Mouse (Mus musculus) midbrain, embryonic 16.5 days (tissue): ENCODE data around the gene Upp1. TPM values are rescaled to one million over a fixed set of nuclear protein-coding genes. Genes with fewer than 3 reads are reported as not detected.
"Not testable (repeated sequence)": the region's sequence is repeated elsewhere in the genome, so short reads cannot be mapped to it uniquely, and the experiment has no call there.

Experiments used
- ATAC-seq: fragments of 200-750 bp; cut with Nextera tagmentation; 2 replicates; pipeline ENCODE4 v1.8.0; 2017; ENCODE audit warnings: moderate TSS enrichment
- H3K27ac ChIP-seq: fragments of 300-500 bp; sonication (generic); 2 replicates; pipeline ENCODE4 v1.5.1; 2014; ENCODE audit warnings: mild to moderate bottlenecking, low read length, mixed read lengths
- H3K27me3 ChIP-seq: fragments of 300-500 bp; sonication (generic); 2 replicates; pipeline ENCODE4 v1.6.1; 2014; ENCODE audit warnings: low read depth, low read length, mixed read lengths; ENCODE audit not compliant: control insufficient read depth, insufficient read depth
- H3K36me3 ChIP-seq: fragments of 300-500 bp; sonication (generic); 2 replicates; pipeline ENCODE4 v1.6.1; 2014; ENCODE audit warnings: mild to moderate bottlenecking, low read length, moderate library complexity, mixed read lengths; ENCODE audit not compliant: control insufficient read depth, insufficient read depth
- H3K4me1 ChIP-seq: fragments of 300-500 bp; sonication (generic); 2 replicates; pipeline ENCODE4 v1.6.1; 2014; ENCODE audit warnings: mild to moderate bottlenecking, low read length, mixed read lengths; ENCODE audit not compliant: control insufficient read depth, insufficient read depth
- H3K4me2 ChIP-seq: fragments of 300-500 bp; sonication (generic); 2 replicates; pipeline ENCODE4 v1.6.1; 2014; ENCODE audit warnings: mild to moderate bottlenecking, low read length, mixed read lengths
- H3K4me3 ChIP-seq: fragments of 300-500 bp; sonication (generic); 2 replicates; pipeline ENCODE4 v1.5.1; 2014; ENCODE audit warnings: low read depth, mild to moderate bottlenecking, low read length, moderate library complexity, mixed read lengths
- H3K9ac ChIP-seq: fragments of 300-500 bp; sonication (generic); 2 replicates; pipeline ENCODE4 v1.6.1; 2014; ENCODE audit warnings: low read depth, low read length, mixed read lengths
- H3K9me3 ChIP-seq: fragments of 300-500 bp; sonication (generic); replicated peaks from 2 replicates; pipeline ENCODE4 v1.6.1; 2014; ENCODE audit warnings: mild to moderate bottlenecking, low read length, mixed read lengths; ENCODE audit not compliant: control insufficient read depth, poor library complexity, severe bottlenecking
- WGBS: fragments of 180-500 bp; shearing (Covaris S2); extraction: QIAGEN DNeasy Blood & Tissue Kit; methylation state at CpG from one replicate; pipeline ENCODE4 v1.1.7; 2014; 5-methylcytosine and 5-hydroxymethylcytosine counted together
- polyA plus RNA-seq: library from polyadenylated mRNA; unstranded; fragments of >200 nt; fragmentation: Nextera tagmentation; extraction: Ambion mirVana; gene quantifications from 2 replicates; pipeline ENCODE4 v1.2.1, GENCODE M21; 2015

The Upp1 gene
- polyA plus RNA-seq, 1 experiment from 2014 or later, result 2.4 TPM

- no peak overlapping the region for H3K27ac ChIP-seq
Observed at GRCm38 (mm10) chr11:9146115-9146514, 28.2 kb downstream of the Upp1 start.

GRCm38 (mm10) chr11:9146683-9147082, 28.8 kb downstream of the Upp1 start:
- Histone ChIP-seq H3K4me1 (no peaks in the 10 kb centered on the region), H3K9ac (no peak overlapping the region), H3K9me3 (no peaks in the 10 kb centered on the region; the same call in 1 of the 2 replicates), H3K27ac (no peak overlapping the region), H3K4me3 (no peak overlapping the region), H3K36me3 (no peaks in the 10 kb centered on the region), H3K4me2 (no peak overlapping the region), H3K27me3 (no peaks in the 10 kb centered on the region)
- ATAC-seq, result no peak
- WGBS, result 94% methylated on average over 1 of the region's 1 CpGs

More at GRCm38 (mm10) chr11:9146115-9146514, 28.2 kb downstream of the Upp1 start:
- WGBS, result 95% methylated on average over 4 of the region's 4 CpGs
- Histone ChIP-seq H3K36me3 (no peaks in the 10 kb centered on the region), H3K4me2 (no peak overlapping the region), H3K9ac (no peak overlapping the region), H3K4me3 (no peak overlapping the region), H3K4me1 (no peaks in the 10 kb centered on the region), H3K27me3 (no peaks in the 10 kb centered on the region), H3K9me3 (no peaks in the 10 kb centered on the region; the same call in 1 of the 2 replicates)
- no peak for ATAC-seq

GRCm38 (mm10) chr11:9148206-9148605, 30.3 kb downstream of the Upp1 start:
- H3K4me3 ChIP-seq, result no peak overlapping the region
- H3K4me2 ChIP-seq, result no peak overlapping the region
- no peaks in the 10 kb centered on the region for H3K36me3 ChIP-seq
- no peaks in the 10 kb centered on the region for H3K27me3 ChIP-seq
- no peaks in the 10 kb centered on the region for H3K4me1 ChIP-seq
- H3K9ac ChIP-seq, result no peak overlapping the region
- no peak for ATAC-seq
- 85% methylated on average over 2 of the region's 2 CpGs for WGBS
- H3K27ac ChIP-seq, result no peak overlapping the region
- H3K9me3 ChIP-seq, result no peaks in the 10 kb centered on the region; the same call in 1 of the 2 replicates

DNA sequence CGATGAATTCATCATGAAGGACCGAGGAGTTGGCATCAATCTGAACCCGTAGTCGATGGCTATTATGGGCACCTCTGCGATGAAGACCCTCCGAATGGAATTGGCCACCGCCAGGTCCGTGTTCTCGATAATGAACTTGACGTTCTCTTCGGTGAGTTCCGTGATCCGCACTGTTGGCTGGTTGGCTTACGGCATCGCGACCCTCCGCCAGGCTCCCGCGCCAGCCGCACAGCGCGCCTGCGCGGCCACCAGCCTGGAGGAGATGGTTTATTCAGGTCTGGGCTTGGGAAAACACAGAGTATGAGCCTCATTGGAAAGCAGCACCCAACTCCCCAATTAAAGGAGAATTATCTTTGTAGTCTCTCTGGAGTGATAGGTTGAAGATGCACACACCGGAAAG, 32.5 kb downstream of the Upp1 start:
- H3K4me1 ChIP-seq, H3K36me3 ChIP-seq, H3K4me3 ChIP-seq, H3K9me3 ChIP-seq, H3K27me3 ChIP-seq, H3K27ac ChIP-seq, H3K9ac ChIP-seq, H3K4me2 ChIP-seq, ATAC-seq: not testable (repeated sequence)
- WGBS, result 85% methylated on average over 25 of the region's 25 CpGs

DNA sequence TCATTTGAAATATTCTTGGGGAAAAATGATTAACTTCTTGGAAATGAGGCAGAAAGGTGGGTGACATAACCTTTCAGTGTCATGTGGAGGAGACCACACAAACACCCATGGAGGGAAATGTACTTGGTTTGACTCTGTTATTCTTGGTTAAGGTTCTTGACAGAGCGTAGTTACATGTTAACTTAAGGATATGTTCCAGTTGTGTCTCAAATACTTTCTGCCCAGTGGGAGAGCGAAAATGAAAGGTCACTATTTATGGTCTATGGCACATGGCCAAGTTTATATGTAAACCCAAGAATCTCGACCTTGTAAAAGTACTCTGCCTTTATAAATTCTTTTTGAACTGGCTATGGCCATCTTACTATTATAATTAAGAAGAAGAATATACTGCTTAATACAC, 42.0 kb downstream of the Upp1 start:
- H3K4me3 ChIP-seq, result no peak overlapping the region

GRCm38 (mm10) chr11:9167331-9167730, 49.4 kb downstream of the Upp1 start:
- Histone ChIP-seq H3K4me2 (no peak overlapping the region), H3K9me3 (no peaks in the 10 kb centered on the region), H3K27me3 (no peaks in the 10 kb centered on the region), H3K9ac (no peak overlapping the region), H3K4me1 (no peaks in the 10 kb centered on the region), H3K27ac (no peak overlapping the region), H3K4me3 (no peak overlapping the region), H3K36me3 (no peaks in the 10 kb centered on the region)
- no peak for ATAC-seq
- WGBS, result 94% methylated on average over 2 of the region's 2 CpGs

More for the DNA sequence above, 42.0 kb downstream of the Upp1 start:
- Histone ChIP-seq H3K27ac (no peak overlapping the region), H3K27me3 (no peaks in the 10 kb centered on the region), H3K4me1 (no peaks in the 10 kb centered on the region), H3K36me3 (no peaks in the 10 kb centered on the region), H3K9me3 (no peaks in the 10 kb centered on the region), H3K4me2 (no peak overlapping the region), H3K9ac (no peak overlapping the region)
- no peak for ATAC-seq
- WGBS, result 72% methylated on average over 3 of the region's 3 CpGs

- 94% methylated on average over 1 of the region's 1 CpGs for WGBS
- H3K27me3 ChIP-seq, result no peaks in the 10 kb centered on the region
- ATAC-seq, result no peak
- H3K9ac ChIP-seq, result no peak overlapping the region
- H3K4me1 ChIP-seq, result no peaks in the 10 kb centered on the region
- no peak overlapping the region for H3K4me3 ChIP-seq
- H3K27ac ChIP-seq, result no peak overlapping the region
- no peaks in the 10 kb centered on the region for H3K9me3 ChIP-seq
- no peaks in the 10 kb centered on the region for H3K36me3 ChIP-seq
- no peak overlapping the region for H3K4me2 ChIP-seq
Observed at GRCm38 (mm10) chr11:9181477-9181876, 63.6 kb downstream of the Upp1 start.

Other genes starting within 250 kb of the Upp1 start
- gene Pkd1l1, start 144.8 kb upstream of the Upp1 start, polyA plus RNA-seq, result 0.20 and 0.22 TPM in 2 replicates
- 10.3 and 11.1 TPM in 2 replicates for gene Hus1, start 106.9 kb upstream of the Upp1 start, polyA plus RNA-seq
- 1.9 and 2.7 TPM in 2 replicates for gene Gm11992, start 69.5 kb upstream of the Upp1 start, polyA plus RNA-seq
- gene Sun3, start 69.1 kb upstream of the Upp1 start, polyA plus RNA-seq, result 0.15 TPM in 1 of 2 replicates, not detected in the other
- 0.01 and 0.04 TPM in 2 replicates for gene Abca13, start 73.8 kb downstream of the Upp1 start, polyA plus RNA-seq